Mouse (Mus musculus): ENCODE measurements around the gene Grin3b. TPM values are rescaled to one million over a fixed set of nuclear protein-coding genes. Genes with fewer than 3 reads are reported as not detected.
"Not testable (repeated sequence)": the region's sequence is repeated elsewhere in the genome, so short reads cannot be mapped to it uniquely, and the experiment has no call there.

The Grin3b gene
- polyA plus RNA-seq, 1 experiment from 2014 or later, result 0.32 TPM

DNA sequence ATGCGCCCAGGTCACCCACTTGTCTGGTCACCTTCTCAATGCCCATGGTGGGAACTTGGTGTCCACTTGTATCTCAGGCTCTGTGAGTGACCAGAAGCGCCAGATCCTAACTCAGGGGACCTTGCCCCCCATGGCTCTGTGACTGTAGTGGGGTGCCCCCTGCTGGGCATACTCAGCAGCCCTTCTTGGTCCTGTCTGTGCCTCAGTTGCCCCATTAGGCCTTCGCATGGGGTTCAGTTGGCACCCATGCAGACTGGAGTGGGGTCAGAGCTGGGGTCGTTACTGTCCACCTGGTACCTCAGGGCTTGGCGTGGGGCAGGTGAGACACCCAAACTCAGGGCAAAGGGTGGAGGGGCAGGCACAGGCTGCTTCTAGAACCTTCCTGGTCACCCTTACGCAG, 16.6 kb upstream of the Grin3b start:
- Histone ChIP-seq H3K4me1 (ENCODE audit: insufficient read depth, low read depth, low read length) (no peaks in the 10 kb centered on the region), H3K4me2 (replicated peaks; ENCODE audit: low read depth, low read length) (no peak overlapping the region), H3K9me3 (ENCODE audit: low read length) (no peaks in the 10 kb centered on the region), H3K27me3 (replicated peaks; ENCODE audit: insufficient read depth, low read length) (no peaks in the 10 kb centered on the region), H3K36me3 (ENCODE audit: insufficient read depth, low read length) (peaks cover 24% of the 10 kb centered on the region), H3K27ac (ENCODE audit: low read length) (no peak overlapping the region), H3K9ac (replicated peaks; ENCODE audit: low read depth) (no peak overlapping the region), H3K4me3 (ENCODE audit: low read depth, low read length) (no peak overlapping the region)
- ATAC-seq, result 0 out of 2 replicates have a peak, but pooled peaks have one; percentile 18
- peak; percentile 83 for TF ChIP-seq CTCF (IDR thresholded peaks at IDR 0.05)
- TF ChIP-seq EP300 (IDR thresholded peaks at IDR 0.05), result no peak
- 88% methylated on average over 6 of the region's 6 CpGs for WGBS
- peak; percentile 40 for DNase-seq (ENCODE audit: low spot score)

GRCm38 (mm10) chr10:79955691-79956090, 14.8 kb upstream of the Grin3b start:
- Histone ChIP-seq H3K27me3 (replicated peaks; ENCODE audit: insufficient read depth, low read length) (no peaks in the 10 kb centered on the region), H3K4me3 (ENCODE audit: low read depth, low read length) (no peak overlapping the region), H3K9me3 (ENCODE audit: low read length) (no peaks in the 10 kb centered on the region), H3K4me1 (ENCODE audit: insufficient read depth, low read depth, low read length) (peaks cover 6% of the 10 kb centered on the region; the same call in 1 of the 2 replicates), H3K27ac (ENCODE audit: low read length) (no peak overlapping the region), H3K9ac (replicated peaks; ENCODE audit: low read depth) (no peak overlapping the region), H3K4me2 (replicated peaks; ENCODE audit: low read depth, low read length) (no peak overlapping the region), H3K36me3 (ENCODE audit: insufficient read depth, low read length) (peaks cover 9% of the 10 kb centered on the region; the same call in 1 of the 2 replicates)
- DNase-seq (ENCODE audit: low spot score) (no peak), ATAC-seq (no peak)
- WGBS, result 57% methylated on average over 9 of the region's 9 CpGs
- TF ChIP-seq EP300 (IDR thresholded peaks at IDR 0.05) (no peak), CTCF (IDR thresholded peaks at IDR 0.05) (no peak)

DNA sequence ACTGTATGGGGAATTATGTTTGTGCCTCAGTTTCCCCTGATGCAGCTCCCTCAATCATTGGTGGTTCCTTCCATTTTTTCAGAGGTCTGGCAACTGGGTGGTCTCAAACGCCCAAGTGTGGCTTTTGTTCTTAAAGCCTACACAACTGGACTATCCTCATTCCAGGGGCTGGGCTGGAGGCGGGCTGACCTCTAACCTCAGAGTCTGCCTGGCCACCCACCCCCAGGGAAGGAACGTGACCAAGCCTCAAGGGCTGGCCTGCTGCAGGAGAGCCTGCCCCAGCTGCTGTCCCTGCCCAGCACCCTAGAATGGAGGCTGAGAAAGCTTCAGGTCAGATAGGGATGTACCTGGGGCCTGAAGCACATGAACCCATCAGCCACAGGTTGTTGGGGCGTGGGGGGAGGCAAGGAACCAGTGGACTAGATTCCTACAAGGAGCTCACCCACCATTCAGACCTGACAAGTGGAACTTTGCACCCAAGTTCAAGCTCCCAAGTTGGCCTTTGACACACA, 13.8 kb upstream of the Grin3b start:
- Histone ChIP-seq H3K4me1 (ENCODE audit: insufficient read depth, low read depth, low read length) (peaks cover 8% of the 10 kb centered on the region; the same call in 1 of the 2 replicates), H3K27ac (ENCODE audit: low read length) (no peak overlapping the region), H3K4me3 (ENCODE audit: low read depth, low read length) (no peak overlapping the region), H3K9ac (replicated peaks; ENCODE audit: low read depth) (no peak overlapping the region), H3K9me3 (ENCODE audit: low read length) (no peaks in the 10 kb centered on the region), H3K4me2 (replicated peaks; ENCODE audit: low read depth, low read length) (no peak overlapping the region), H3K27me3 (replicated peaks; ENCODE audit: insufficient read depth, low read length) (no peaks in the 10 kb centered on the region), H3K36me3 (ENCODE audit: insufficient read depth, low read length) (0 out of 2 replicates have a peak, but pooled peaks cover 2% of the 10 kb centered on the region)
- ATAC-seq, result no peak
- DNase-seq (ENCODE audit: low spot score), result no peak
- TF ChIP-seq EP300 (IDR thresholded peaks at IDR 0.05) (no peak), CTCF (IDR thresholded peaks at IDR 0.05) (no peak)
- 39% methylated on average over 4 of the region's 4 CpGs for WGBS

DNA sequence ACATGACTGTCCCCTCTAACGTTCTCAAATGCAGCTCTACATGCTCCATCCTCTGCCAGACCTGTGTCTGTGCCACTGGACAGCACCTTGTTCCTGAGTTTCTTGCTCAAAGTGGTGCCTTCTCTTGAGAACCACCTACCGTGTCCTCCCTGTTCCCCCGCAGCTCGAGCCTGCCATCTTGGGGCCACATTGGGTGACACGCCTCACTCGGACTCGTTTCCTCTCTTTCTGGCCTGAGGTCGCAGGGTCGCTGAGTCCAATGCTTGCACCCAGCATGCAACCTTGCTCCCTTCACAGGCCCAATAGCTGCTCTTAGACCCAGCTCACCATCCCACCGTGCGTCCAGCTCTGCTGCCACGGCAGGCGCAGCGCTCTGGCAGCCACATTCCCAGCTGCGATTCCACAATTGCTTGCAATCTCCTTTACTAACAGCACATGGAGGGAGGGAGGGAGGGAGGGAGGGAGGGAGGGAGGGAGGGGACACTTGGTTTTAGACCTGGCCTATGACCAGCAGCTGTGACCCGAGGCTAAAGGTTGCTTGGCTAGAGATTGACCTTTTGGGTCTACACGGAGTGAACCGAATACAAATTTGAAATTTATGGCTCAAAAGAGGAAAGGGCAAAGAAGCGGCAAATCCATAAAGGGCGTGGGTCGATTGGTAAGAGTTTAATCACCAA, 12.2 kb upstream of the Grin3b start:
- peak; percentile 87 for DNase-seq (ENCODE audit: low spot score)

DNA sequence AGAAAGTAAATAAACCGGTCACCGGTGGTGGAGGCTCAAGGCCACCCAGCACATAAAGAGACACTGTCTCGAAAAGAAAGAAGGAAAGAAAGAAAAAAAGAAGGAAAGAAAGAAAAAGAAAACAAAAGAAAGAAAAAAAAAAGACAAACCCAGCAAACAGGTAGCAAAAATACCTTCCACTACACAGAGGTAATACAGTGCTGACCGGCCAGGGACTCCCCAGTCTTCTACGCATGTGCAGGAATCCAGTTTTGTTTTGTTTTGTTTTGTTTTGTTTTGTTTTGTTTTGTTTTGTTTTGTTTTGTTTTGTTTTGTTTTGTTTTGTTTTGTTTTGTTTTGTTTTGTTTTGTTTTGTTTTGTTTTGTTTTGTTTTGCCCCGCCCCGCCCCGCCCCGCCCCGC, 11.1 kb upstream of the Grin3b start:
- ATAC-seq, result peak; percentile 31; the same call in 1 of the 2 replicates
- H3K9ac ChIP-seq (replicated peaks; ENCODE audit: low read depth); H3K36me3 ChIP-seq (ENCODE audit: insufficient read depth, low read length); H3K4me1 ChIP-seq (ENCODE audit: insufficient read depth, low read depth, low read length); H3K27ac ChIP-seq (ENCODE audit: low read length); H3K9me3 ChIP-seq (ENCODE audit: low read length); H3K27me3 ChIP-seq (replicated peaks; ENCODE audit: insufficient read depth, low read length): not testable (repeated sequence)
- DNase-seq (ENCODE audit: low spot score), result peak; percentile 56
- WGBS, result 29% methylated on average over 10 of the region's 10 CpGs
- Histone ChIP-seq H3K4me3 (ENCODE audit: low read depth, low read length) (peak overlapping the region; percentile 82; the same call in 1 of the 2 replicates), H3K4me2 (replicated peaks; ENCODE audit: low read depth, low read length) (peak overlapping the region; percentile 89; the same call in 1 of the 2 replicates)

More for the DNA sequence above, 12.2 kb upstream of the Grin3b start:
- peak overlapping the region; percentile 15; the same call in 1 of the 2 replicates for H3K4me2 ChIP-seq (replicated peaks; ENCODE audit: low read depth, low read length)
- H3K9ac ChIP-seq (replicated peaks; ENCODE audit: low read depth), result no peak overlapping the region
- no peaks in the 10 kb centered on the region for H3K36me3 ChIP-seq (ENCODE audit: insufficient read depth, low read length)
- no peaks in the 10 kb centered on the region for H3K9me3 ChIP-seq (ENCODE audit: low read length)
- 12% methylated on average over 21 of the region's 21 CpGs for WGBS
- H3K4me1 ChIP-seq (ENCODE audit: insufficient read depth, low read depth, low read length), result peaks cover 8% of the 10 kb centered on the region; the same call in 1 of the 2 replicates
- ATAC-seq, result peak; percentile 14
- H3K27ac ChIP-seq (ENCODE audit: low read length), result no peak overlapping the region
- TF ChIP-seq EP300 (IDR thresholded peaks at IDR 0.05), result no peak
- peak; percentile 99 for TF ChIP-seq CTCF (IDR thresholded peaks at IDR 0.05)
- H3K4me3 ChIP-seq (ENCODE audit: low read depth, low read length), result no peak overlapping the region
- no peaks in the 10 kb centered on the region for H3K27me3 ChIP-seq (replicated peaks; ENCODE audit: insufficient read depth, low read length)

DNA sequence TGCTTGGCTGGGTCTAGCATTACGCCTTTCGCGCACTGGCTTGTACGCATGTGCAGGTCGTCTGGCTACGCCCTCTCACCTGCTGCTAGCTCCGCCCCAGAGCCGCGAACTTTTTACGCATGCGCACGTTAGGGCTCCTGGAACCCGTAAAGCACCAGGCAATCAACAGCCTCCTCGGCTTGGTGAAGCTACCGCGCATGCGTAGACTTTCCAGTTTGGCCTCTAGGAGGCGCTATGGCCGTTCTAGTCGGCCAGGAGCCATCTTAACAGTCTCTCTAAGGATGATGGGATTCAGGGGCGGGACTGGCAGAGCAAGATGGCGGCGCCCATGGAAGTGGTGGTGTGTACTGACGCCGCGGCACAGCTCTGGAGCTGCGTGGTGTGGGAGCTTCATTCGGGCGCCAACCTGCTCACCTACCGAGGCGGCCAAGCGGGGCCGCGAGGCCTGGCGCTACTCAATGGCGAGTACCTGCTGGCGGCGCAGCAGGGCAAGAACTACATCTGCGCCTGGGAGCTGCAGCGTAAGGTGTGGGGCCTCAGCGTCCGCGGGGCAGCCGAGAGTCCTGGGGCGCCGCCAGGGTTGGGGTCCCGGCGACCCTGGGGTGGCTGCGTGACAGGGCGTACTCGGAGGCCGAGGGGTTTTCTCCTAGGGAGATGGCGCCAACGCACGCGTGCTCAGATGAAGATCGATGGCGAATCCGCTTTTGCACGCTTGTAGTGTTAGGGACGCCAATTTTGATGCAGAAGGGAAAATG, 10.5 kb upstream of the Grin3b start, which contains the start of gene Wdr18:
Gene Wdr18 (plus strand): TSS at position 306 of the 755 bp plus-strand sequence.
- no peaks in the 10 kb centered on the region for H3K27me3 ChIP-seq (replicated peaks; ENCODE audit: insufficient read depth, low read length)
- WGBS, result under 1% methylated on average over 61 of the region's 61 CpGs
- peak within 1 kb of the TSS; percentile 82 for H3K4me3 ChIP-seq (ENCODE audit: low read depth, low read length)
- peak within 1 kb of the TSS; percentile 64 for H3K27ac ChIP-seq (ENCODE audit: low read length)
- peak within 1 kb of the TSS; percentile 56 for H3K9ac ChIP-seq (replicated peaks; ENCODE audit: low read depth)
- ATAC-seq, result peak; percentile 95
- no peaks in the 10 kb centered on the region for H3K9me3 ChIP-seq (ENCODE audit: low read length)
- H3K4me2 ChIP-seq (replicated peaks; ENCODE audit: low read depth, low read length), result peak within 1 kb of the TSS; percentile 89
- H3K36me3 ChIP-seq (ENCODE audit: insufficient read depth, low read length), result 0 out of 2 replicates have a peak, but pooled peaks cover 3% of the 10 kb centered on the region
- peaks cover 8% of the 10 kb centered on the region; the same call in 1 of the 2 replicates for H3K4me1 ChIP-seq (ENCODE audit: insufficient read depth, low read depth, low read length)
- no peak for TF ChIP-seq EP300 (IDR thresholded peaks at IDR 0.05)
- peak; percentile 98 for TF ChIP-seq CTCF (IDR thresholded peaks at IDR 0.05)
- peak; percentile 99 for DNase-seq (ENCODE audit: low spot score)

Data from lung, postnatal 0 days (tissue).